Mouse (Mus musculus): Measurements from ENCODE around the gene Gabpb2.

DNA sequence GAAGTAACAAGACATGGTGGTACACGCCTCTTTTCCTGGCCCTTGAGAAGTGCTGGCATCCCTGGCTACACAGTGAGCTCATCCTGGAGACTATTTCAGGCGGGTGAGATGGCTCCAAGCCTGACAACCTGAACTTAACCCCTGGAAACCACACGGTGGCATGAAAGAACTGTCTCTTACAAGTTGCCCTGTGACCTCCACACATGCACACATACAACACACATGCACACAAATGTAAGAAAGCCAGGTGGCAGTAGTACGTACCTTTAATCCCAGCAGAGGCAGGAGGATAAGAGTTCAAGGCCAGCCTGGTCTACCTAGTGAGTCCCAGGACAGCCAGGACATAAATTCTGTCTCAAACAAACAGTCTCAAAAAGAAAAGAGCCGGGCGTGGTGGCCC is 21.3 kb upstream of the Gabpb2 start:
- TF ChIP-seq CTCF (IDR thresholded peaks at IDR 0.05; ENCODE audit: low read depth), result no peak
- TF ChIP-seq EP300 (IDR thresholded peaks at IDR 0.05; ENCODE audit: low read depth), result no peak
